Mouse (Mus musculus): ENCODE results near the gene Fam193b. TPM values are rescaled to one million over a fixed set of nuclear protein-coding genes. Genes with fewer than 3 reads are reported as not detected.

Gene Fam193b
- total and polyA plus RNA-seq, 3 experiments = 32.0 to 99.6 (median 41.2) TPM

DNA sequence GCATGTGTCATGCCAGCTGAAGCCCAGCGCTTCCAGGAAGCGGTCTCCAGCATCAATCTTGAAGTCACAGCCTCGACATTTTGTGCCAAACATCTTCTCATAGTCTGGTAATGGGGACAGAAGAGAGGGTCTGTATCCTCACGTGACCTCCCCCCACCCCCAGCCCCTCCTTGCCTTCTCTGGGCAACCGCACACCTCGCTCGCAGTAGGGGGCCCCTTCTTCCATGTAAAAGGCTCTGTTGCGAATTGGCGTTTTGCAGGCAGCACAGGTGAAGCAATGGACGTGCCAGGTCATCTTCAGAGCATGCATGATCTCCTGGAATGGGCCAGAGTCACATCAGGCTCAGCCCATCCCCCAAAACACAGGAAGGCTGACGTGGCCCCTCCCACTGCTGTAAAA is 72.0 kb downstream of the Fam193b start:
- DNase-seq = no peak

DNA sequence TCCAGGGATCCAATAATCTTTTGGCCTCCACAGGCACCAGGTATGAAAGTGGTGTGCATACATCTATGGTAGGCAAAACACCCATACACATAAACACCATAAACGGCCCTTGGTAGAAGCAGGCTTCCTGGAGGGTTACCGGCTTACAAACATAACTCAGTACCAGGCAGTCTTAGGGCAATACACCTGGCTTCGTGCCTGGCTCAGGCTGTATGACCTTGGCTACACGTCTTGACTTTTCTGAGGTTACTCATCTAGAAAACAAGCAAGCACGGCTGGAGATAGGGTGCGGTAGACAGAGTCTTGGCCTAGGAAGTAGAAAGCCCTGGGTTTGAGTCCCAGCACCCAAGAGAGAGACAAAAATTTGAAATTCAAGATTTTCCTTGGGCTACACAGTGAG is 74.3 kb downstream of the Fam193b start:
- DNase-seq = no peak

DNA sequence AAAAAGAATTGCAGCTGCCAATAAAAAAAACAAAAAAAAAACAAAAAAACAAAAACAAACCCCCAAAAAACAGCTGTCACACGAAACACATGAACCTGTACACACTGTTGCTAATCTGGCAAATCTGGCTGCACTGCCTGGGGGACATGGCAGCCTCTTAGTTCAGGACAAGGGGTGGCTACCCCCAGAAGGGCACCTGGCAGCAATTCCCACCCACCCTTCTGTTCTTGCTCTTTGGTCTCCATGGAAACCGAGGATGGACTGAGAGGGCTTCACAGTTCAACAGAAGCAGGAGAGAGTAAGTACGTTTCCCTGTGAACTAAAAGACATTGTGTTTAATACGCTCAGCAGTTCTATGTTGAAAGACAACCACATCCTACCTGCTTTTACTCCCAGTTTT is 75.2 kb downstream of the Fam193b start:
- DNase-seq = no peak

DNA sequence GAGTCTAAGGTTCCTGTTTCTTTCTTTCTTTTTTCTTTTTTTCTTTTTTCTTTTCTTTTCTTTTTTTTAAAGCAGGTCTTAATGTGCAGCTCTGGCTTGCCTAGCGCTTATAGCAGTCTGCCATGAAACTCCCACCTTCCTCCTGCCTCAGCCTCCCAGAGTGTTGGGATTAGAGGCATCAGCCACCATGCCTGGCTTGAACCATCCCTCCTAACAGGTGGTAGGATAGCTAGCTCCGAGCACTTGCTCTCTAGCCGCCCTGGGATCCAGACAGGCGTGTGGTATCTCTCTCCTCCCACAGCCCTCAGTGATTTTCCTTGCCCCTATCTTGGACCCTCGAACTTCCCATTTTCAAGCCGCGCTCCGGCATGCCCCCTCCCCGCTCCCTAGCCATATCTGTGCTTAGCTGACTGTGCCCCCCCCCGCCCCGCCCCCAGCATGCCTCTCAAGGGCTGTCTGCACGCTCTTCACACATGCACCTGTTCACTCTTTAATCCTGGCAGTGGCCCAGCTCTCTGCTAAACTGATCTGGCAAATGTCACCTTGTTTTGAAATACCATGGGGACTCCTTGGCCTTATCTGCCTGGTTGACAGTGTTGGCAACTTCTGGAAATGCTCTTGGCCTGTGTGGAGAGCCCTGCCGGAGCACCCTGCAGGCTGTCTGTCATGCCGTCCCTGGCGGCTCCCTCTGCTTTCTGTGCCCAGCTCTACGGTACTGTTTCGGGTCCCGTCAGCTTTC is 75.9 kb downstream of the Fam193b start:
- DNase-seq = peak; percentile 56

DNA sequence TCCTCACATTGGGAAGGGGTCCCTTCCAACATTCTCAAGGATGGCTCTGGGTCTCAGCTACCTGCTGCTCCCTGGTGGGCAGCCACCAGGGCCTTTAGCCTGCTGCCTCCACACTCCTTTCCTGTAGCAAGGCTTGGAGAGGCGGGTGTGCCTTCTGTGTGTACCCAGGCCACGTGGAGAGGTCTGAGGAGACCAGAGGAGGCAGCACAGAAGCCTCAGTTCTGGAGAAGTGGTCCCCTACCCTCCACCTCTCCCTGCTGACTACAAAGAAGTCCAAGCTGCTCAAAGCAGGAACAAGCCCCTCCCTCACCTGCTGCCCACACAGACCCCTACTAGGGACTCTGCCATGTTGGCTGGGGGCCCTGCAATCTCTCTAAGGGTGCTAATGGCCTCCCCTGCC is 76.7 kb downstream of the Fam193b start:
- no peak for DNase-seq

Small RNA genes lying within 50 kb of the gene (microRNA-seq; reads per million reads assigned to microRNA genes)
- gene Mir6945 = 0 reads per million in 2 experiments

Other genes with a start within 250 kb of the Fam193b start
- 10 to 100 TPM; 39.3 to 70.0 TPM for gene Rab24, start 249.2 kb downstream of the Fam193b start, total RNA-seq (2021)
- 91.7 and 105 TPM in 2 replicates for gene Rab24, start 249.2 kb downstream of the Fam193b start, polyA plus RNA-seq (2012; rRNA removed)
- 1 to 10 TPM; 1.2 to 1.7 TPM for gene Mxd3, start 241.3 kb downstream of the Fam193b start, total RNA-seq (2021)
- 5.5 and 6.4 TPM in 2 replicates for gene Mxd3, start 241.3 kb downstream of the Fam193b start, polyA plus RNA-seq (2012; rRNA removed)
- 100 to 1,000 TPM; 111 to 119 TPM for gene Lman2, start 208.3 kb downstream of the Fam193b start, total RNA-seq (2021)
- 90.6 and 113 TPM in 2 replicates for gene Lman2, start 208.3 kb downstream of the Fam193b start, polyA plus RNA-seq (2012; rRNA removed)
- under 1 TPM; 0.55 to 0.86 TPM for gene Rgs14, start 201.4 kb downstream of the Fam193b start, total RNA-seq (2021)
- 1.3 and 1.7 TPM in 2 replicates for gene Rgs14, start 201.4 kb downstream of the Fam193b start, polyA plus RNA-seq (2012; rRNA removed)
- 1 to 10 TPM in 1 of 2 experiments, not detected in 1; 1.3 TPM for gene Slc34a1, start 172.9 kb downstream of the Fam193b start, total RNA-seq (2021)
- 0.29 TPM in 1 of 2 replicates, not detected in the other for gene Slc34a1, start 172.9 kb downstream of the Fam193b start, polyA plus RNA-seq (2012; rRNA removed)
- gene Pfn3, start 155.9 kb downstream of the Fam193b start, total RNA-seq (2021) = not detected
- gene Pfn3, start 155.9 kb downstream of the Fam193b start, polyA plus RNA-seq (2012; rRNA removed) = not detected in 2 replicates
- gene F12, start 144.3 kb downstream of the Fam193b start, total RNA-seq (2021) = 1 to 10 TPM in 1 of 2 experiments, not detected in 1; 1.5 TPM
- gene F12, start 144.3 kb downstream of the Fam193b start, polyA plus RNA-seq (2012; rRNA removed) = 0.10 and 0.34 TPM in 2 replicates
- gene Grk6, start 126.0 kb downstream of the Fam193b start, total RNA-seq (2021) = 10 to 100 TPM; 28.4 to 36.5 TPM
- 48.5 and 70.5 TPM in 2 replicates for gene Grk6, start 126.0 kb downstream of the Fam193b start, polyA plus RNA-seq (2012; rRNA removed)
- 1 to 10 TPM; 1.5 to 4.1 TPM for gene Prr7, start 106.9 kb downstream of the Fam193b start, total RNA-seq (2021)
- 59.0 and 66.3 TPM in 2 replicates for gene Prr7, start 106.9 kb downstream of the Fam193b start, polyA plus RNA-seq (2012; rRNA removed)
- gene Dbn1, start 83.0 kb downstream of the Fam193b start, total RNA-seq (2021) = 10 to 100 TPM; 12.6 to 25.9 TPM
- gene Dbn1, start 83.0 kb downstream of the Fam193b start, polyA plus RNA-seq (2012; rRNA removed) = 41.5 and 44.1 TPM in 2 replicates
- 10 to 100 TPM; 15.2 to 19.5 TPM for gene Pdlim7, start 57.4 kb downstream of the Fam193b start, total RNA-seq (2021)
- gene Pdlim7, start 57.4 kb downstream of the Fam193b start, polyA plus RNA-seq (2012; rRNA removed) = 45.2 and 52.4 TPM in 2 replicates
- 1 to 10 TPM; 3.8 to 4.9 TPM for gene Dok3, start 41.8 kb downstream of the Fam193b start, total RNA-seq (2021)
- 11.8 and 13.9 TPM in 2 replicates for gene Dok3, start 41.8 kb downstream of the Fam193b start, polyA plus RNA-seq (2012; rRNA removed)
- 10 to 100 TPM; 44.6 to 53.4 TPM for gene Ddx41, start 34.5 kb downstream of the Fam193b start, total RNA-seq (2021)
- 56.6 and 57.3 TPM in 2 replicates for gene Ddx41, start 34.5 kb downstream of the Fam193b start, polyA plus RNA-seq (2012; rRNA removed)
- 100 to 1,000 TPM; 127 to 184 TPM for gene Tmed9, start 2.6 kb upstream of the Fam193b start, total RNA-seq (2021)
- gene Tmed9, start 2.6 kb upstream of the Fam193b start, polyA plus RNA-seq (2012; rRNA removed) = 54.9 and 71.9 TPM in 2 replicates
- 10 to 100 TPM; 13.0 to 13.7 TPM for gene B4galt7, start 28.8 kb upstream of the Fam193b start, total RNA-seq (2021)
- 20.9 and 22.7 TPM in 2 replicates for gene B4galt7, start 28.8 kb upstream of the Fam193b start, polyA plus RNA-seq (2012; rRNA removed)
- gene Caml, start 51.9 kb upstream of the Fam193b start, total RNA-seq (2021) = 10 to 100 TPM; 30.9 to 32.4 TPM
- 12.9 and 13.2 TPM in 2 replicates for gene Caml, start 51.9 kb upstream of the Fam193b start, polyA plus RNA-seq (2012; rRNA removed)
- gene Ddx46, start 63.9 kb upstream of the Fam193b start, total RNA-seq (2021) = 10 to 100 TPM; 33.6 to 40.4 TPM
- gene Ddx46, start 63.9 kb upstream of the Fam193b start, polyA plus RNA-seq (2012; rRNA removed) = 6.8 and 9.1 TPM in 2 replicates
- 10 to 100 TPM; 51.3 to 61.4 TPM for gene B230219D22Rik, start 122.0 kb upstream of the Fam193b start, total RNA-seq (2021)
- gene B230219D22Rik, start 122.0 kb upstream of the Fam193b start, polyA plus RNA-seq (2012; rRNA removed) = 16.5 and 19.5 TPM in 2 replicates
- 10 to 100 TPM; 53.5 to 81.2 TPM for gene Txndc15, start 143.5 kb upstream of the Fam193b start, total RNA-seq (2021)
- gene Txndc15, start 143.5 kb upstream of the Fam193b start, polyA plus RNA-seq (2012; rRNA removed) = 72.3 and 73.9 TPM in 2 replicates
- 10 to 100 TPM; 73.8 to 81.6 TPM for gene Pcbd2, start 156.2 kb upstream of the Fam193b start, total RNA-seq (2021)
- 16.0 and 16.1 TPM in 2 replicates for gene Pcbd2, start 156.2 kb upstream of the Fam193b start, polyA plus RNA-seq (2012; rRNA removed)
- gene Catsper3, start 213.4 kb upstream of the Fam193b start, total RNA-seq (2021) = under 1 TPM in 1 of 2 experiments, not detected in 1; 0.45 TPM
- gene Catsper3, start 213.4 kb upstream of the Fam193b start, polyA plus RNA-seq (2012; rRNA removed) = 0.10 and 0.17 TPM in 2 replicates